Mouse (Mus musculus): ENCODE measurements around the gene Atp6v0d1.

GRCm38 (mm10) chr8:105545249-105545648, 20.6 kb downstream of the Atp6v0d1 start:
- TF ChIP-seq TAL1 (conservative IDR thresholded peaks at IDR 0.05; ENCODE audit: low read depth, low read length) (no peak), CTCF (IDR thresholded peaks at IDR 0.05; ENCODE audit: low read depth, low read length) (no peak)

All from G1E (cell line).